Mouse (Mus musculus): ENCODE results near the gene Uts2r. TPM values are rescaled to one million over a fixed set of nuclear protein-coding genes. Genes with fewer than 3 reads are reported as not detected.
A peak's percentile ranks its signal among the peaks of the same experiment; 100 is the strongest.

The Uts2r gene
- total and polyA plus RNA-seq, 2 experiments = not detected

GRCm38 (mm10) chr11:121199851-121200250, 39.8 kb downstream of the Uts2r start:
- H3K9ac ChIP-seq (ENCODE audit: low read depth, low read length) = no peak overlapping the region
- TF ChIP-seq POLR2A (IDR thresholded peaks at IDR 0.05; ENCODE audit: extremely low read depth, insufficient read depth, low read length) (no peak), CTCF (IDR thresholded peaks at IDR 0.05; ENCODE audit: low read depth, low read length) (no peak)
- H3K4me3 ChIP-seq (ENCODE audit: insufficient read depth, low read depth, low read length) = no peak overlapping the region
- H3K79me2 ChIP-seq (ENCODE audit: control insufficient read depth, insufficient read depth, low read length) = no peaks in the 10 kb centered on the region
- 81% methylated on average over 4 of the region's 4 CpGs for WGBS
- no peak for DNase-seq (ENCODE audit: extremely low read depth, low read depth, low spot score)
- H3K27ac ChIP-seq (replicated peaks; ENCODE audit: insufficient read depth, low read depth, low read length) = no peak overlapping the region
- H3K27me3 ChIP-seq (ENCODE audit: control insufficient read depth, insufficient read depth, low read length) = no peaks in the 10 kb centered on the region
- H3K4me1 ChIP-seq (ENCODE audit: control insufficient read depth, insufficient read depth, low read length) = peaks cover 6% of the 10 kb centered on the region; the same call in 1 of the 2 replicates
- no peaks in the 10 kb centered on the region for H3K36me3 ChIP-seq (ENCODE audit: control insufficient read depth, insufficient read depth, low read length)

GRCm38 (mm10) chr11:121200781-121201180, 40.7 kb downstream of the Uts2r start:
- Histone ChIP-seq H3K79me2 (ENCODE audit: control insufficient read depth, insufficient read depth, low read length) (no peaks in the 10 kb centered on the region), H3K4me3 (ENCODE audit: insufficient read depth, low read depth, low read length) (no peak overlapping the region), H3K27ac (replicated peaks; ENCODE audit: insufficient read depth, low read depth, low read length) (no peak overlapping the region), H3K36me3 (ENCODE audit: control insufficient read depth, insufficient read depth, low read length) (no peaks in the 10 kb centered on the region), H3K9ac (ENCODE audit: low read depth, low read length) (no peak overlapping the region), H3K27me3 (ENCODE audit: control insufficient read depth, insufficient read depth, low read length) (no peaks in the 10 kb centered on the region), H3K4me1 (ENCODE audit: control insufficient read depth, insufficient read depth, low read length) (peaks cover 6% of the 10 kb centered on the region; the same call in 1 of the 2 replicates)
- TF ChIP-seq POLR2A (IDR thresholded peaks at IDR 0.05; ENCODE audit: extremely low read depth, insufficient read depth, low read length) (no peak), CTCF (IDR thresholded peaks at IDR 0.05; ENCODE audit: low read depth, low read length) (no peak)
- 90% methylated on average over 6 of the region's 6 CpGs for WGBS
- no peak for DNase-seq (ENCODE audit: extremely low read depth, low read depth, low spot score)

- H3K36me3 ChIP-seq (ENCODE audit: control insufficient read depth, insufficient read depth, low read length) = no peaks in the 10 kb centered on the region
- DNase-seq (ENCODE audit: extremely low read depth, low read depth, low spot score) = peak; percentile 95
- no peak for TF ChIP-seq POLR2A (IDR thresholded peaks at IDR 0.05; ENCODE audit: extremely low read depth, insufficient read depth, low read length)
- TF ChIP-seq CTCF (IDR thresholded peaks at IDR 0.05; ENCODE audit: low read depth, low read length) = peak; percentile 66
- H3K27me3 ChIP-seq (ENCODE audit: control insufficient read depth, insufficient read depth, low read length) = no peaks in the 10 kb centered on the region
- WGBS = 26% methylated on average over 11 of the region's 11 CpGs
- no peaks in the 10 kb centered on the region for H3K79me2 ChIP-seq (ENCODE audit: control insufficient read depth, insufficient read depth, low read length)
- no peak overlapping the region for H3K27ac ChIP-seq (replicated peaks; ENCODE audit: insufficient read depth, low read depth, low read length)
- peaks cover 6% of the 10 kb centered on the region; the same call in 1 of the 2 replicates for H3K4me1 ChIP-seq (ENCODE audit: control insufficient read depth, insufficient read depth, low read length)
- no peak overlapping the region for H3K4me3 ChIP-seq (ENCODE audit: insufficient read depth, low read depth, low read length)
- H3K9ac ChIP-seq (ENCODE audit: low read depth, low read length) = no peak overlapping the region
These were observed 41.5 kb downstream of the Uts2r start for GRCm38 (mm10) chr11:121201436-121202198.

GRCm38 (mm10) chr11:121203859-121204160, 43.7 kb downstream of the Uts2r start:
- 8% methylated on average over 5 of the region's 5 CpGs for WGBS
- Histone ChIP-seq H3K36me3 (ENCODE audit: control insufficient read depth, insufficient read depth, low read length) (peaks cover 5% of the 10 kb centered on the region; the same call in 1 of the 2 replicates), H3K4me1 (ENCODE audit: control insufficient read depth, insufficient read depth, low read length) (peaks cover 6% of the 10 kb centered on the region; the same call in 1 of the 2 replicates), H3K9ac (ENCODE audit: low read depth, low read length) (no peak overlapping the region), H3K79me2 (ENCODE audit: control insufficient read depth, insufficient read depth, low read length) (no peaks in the 10 kb centered on the region), H3K27ac (replicated peaks; ENCODE audit: insufficient read depth, low read depth, low read length) (no peak overlapping the region), H3K27me3 (ENCODE audit: control insufficient read depth, insufficient read depth, low read length) (no peaks in the 10 kb centered on the region), H3K4me3 (ENCODE audit: insufficient read depth, low read depth, low read length) (peak overlapping the region; percentile 81; the same call in 1 of the 2 replicates)
- no peak for DNase-seq (ENCODE audit: extremely low read depth, low read depth, low spot score)
- TF ChIP-seq CTCF (IDR thresholded peaks at IDR 0.05; ENCODE audit: low read depth, low read length) (no peak), POLR2A (IDR thresholded peaks at IDR 0.05; ENCODE audit: extremely low read depth, insufficient read depth, low read length) (no peak)

GRCm38 (mm10) chr11:121204161-121205006, 44.3 kb downstream of the Uts2r start, which contains the start of the genes Hexdc and Ogfod3:
TSS of gene Hexdc (plus strand) at chr11:121204433.
TSS of gene Ogfod3 (minus strand) at chr11:121204711.
- Histone ChIP-seq H3K4me3 (ENCODE audit: insufficient read depth, low read depth, low read length) (peak within 1 kb of the TSS; percentile 81), H3K4me1 (ENCODE audit: control insufficient read depth, insufficient read depth, low read length) (peaks cover 6% of the 10 kb centered on the region; the same call in 1 of the 2 replicates), H3K36me3 (ENCODE audit: control insufficient read depth, insufficient read depth, low read length) (peaks cover 5% of the 10 kb centered on the region; the same call in 1 of the 2 replicates), H3K9ac (ENCODE audit: low read depth, low read length) (peak within 1 kb of the TSS; percentile 86), H3K27ac (replicated peaks; ENCODE audit: insufficient read depth, low read depth, low read length) (peak within 1 kb of the TSS; percentile 64), H3K27me3 (ENCODE audit: control insufficient read depth, insufficient read depth, low read length) (no peaks in the 10 kb centered on the region), H3K79me2 (ENCODE audit: control insufficient read depth, insufficient read depth, low read length) (no peaks in the 10 kb centered on the region)
- DNase-seq (ENCODE audit: extremely low read depth, low read depth, low spot score) = peak; percentile 90
- 0% methylated on average over 70 of the region's 70 CpGs for WGBS
- no peak for TF ChIP-seq CTCF (IDR thresholded peaks at IDR 0.05; ENCODE audit: low read depth, low read length)
- TF ChIP-seq POLR2A (IDR thresholded peaks at IDR 0.05; ENCODE audit: extremely low read depth, insufficient read depth, low read length) = peak; percentile 70; the same call in 1 of the 2 replicates

Other genes starting within 250 kb of the Uts2r start
- gene Ccdc57, start 227.4 kb upstream of the Uts2r start, total RNA-seq (2014; rRNA removed) = 1.5 and 2.3 TPM in 2 replicates
- gene Ccdc57, start 227.4 kb upstream of the Uts2r start, polyA plus RNA-seq (2012; rRNA removed) = 0.80 and 1.1 TPM in 2 replicates
- 0.28 and 0.47 TPM in 2 replicates for gene Slc16a3, start 211.8 kb upstream of the Uts2r start, total RNA-seq (2014; rRNA removed)
- 0.51 and 0.52 TPM in 2 replicates for gene Slc16a3, start 211.8 kb upstream of the Uts2r start, polyA plus RNA-seq (2012; rRNA removed)
- 28.3 and 31.8 TPM in 2 replicates for gene Csnk1d, start 168.9 kb upstream of the Uts2r start, total RNA-seq (2014; rRNA removed)
- 34.2 and 36.4 TPM in 2 replicates for gene Csnk1d, start 168.9 kb upstream of the Uts2r start, polyA plus RNA-seq (2012; rRNA removed)
- 0.20 and 0.55 TPM in 2 replicates for gene Cd7, start 120.9 kb upstream of the Uts2r start, total RNA-seq (2014; rRNA removed)
- 1.5 and 3.4 TPM in 2 replicates for gene Cd7, start 120.9 kb upstream of the Uts2r start, polyA plus RNA-seq (2012; rRNA removed)
- not detected in 2 replicates for gene Sectm1b, start 96.7 kb upstream of the Uts2r start, total RNA-seq (2014; rRNA removed)
- gene Sectm1b, start 96.7 kb upstream of the Uts2r start, polyA plus RNA-seq (2012; rRNA removed) = 0.11 and 0.18 TPM in 2 replicates
- 0.55 and 0.67 TPM in 2 replicates for gene Sectm1a, start 79.1 kb upstream of the Uts2r start, total RNA-seq (2014; rRNA removed)
- 0.76 and 0.81 TPM in 2 replicates for gene Sectm1a, start 79.1 kb upstream of the Uts2r start, polyA plus RNA-seq (2012; rRNA removed)
- gene Tex19.2, start 41.6 kb upstream of the Uts2r start, total RNA-seq (2014; rRNA removed) = not detected in 2 replicates
- not detected in 2 replicates for gene Tex19.2, start 41.6 kb upstream of the Uts2r start, polyA plus RNA-seq (2012; rRNA removed)
- gene Tex19.1, start 14.1 kb upstream of the Uts2r start, total RNA-seq (2014; rRNA removed) = not detected in 2 replicates
- not detected in 2 replicates for gene Tex19.1, start 14.1 kb upstream of the Uts2r start, polyA plus RNA-seq (2012; rRNA removed)
- gene Hexdc, start 44.2 kb downstream of the Uts2r start, total RNA-seq (2014; rRNA removed) = 6.1 and 7.5 TPM in 2 replicates
- gene Hexdc, start 44.2 kb downstream of the Uts2r start, polyA plus RNA-seq (2012; rRNA removed) = 7.4 and 11.6 TPM in 2 replicates
- 5.4 and 7.9 TPM in 2 replicates for gene Ogfod3, start 44.4 kb downstream of the Uts2r start, total RNA-seq (2014; rRNA removed)
- gene Ogfod3, start 44.4 kb downstream of the Uts2r start, polyA plus RNA-seq (2012; rRNA removed) = 8.2 and 8.6 TPM in 2 replicates
- 8.0 TPM in 2 replicates for gene Cybc1, start 69.1 kb downstream of the Uts2r start, total RNA-seq (2014; rRNA removed)
- gene Cybc1, start 69.1 kb downstream of the Uts2r start, polyA plus RNA-seq (2012; rRNA removed) = 8.2 and 10.9 TPM in 2 replicates
- gene Narf, start 77.0 kb downstream of the Uts2r start, total RNA-seq (2014; rRNA removed) = 39.8 and 44.3 TPM in 2 replicates
- 39.5 and 45.3 TPM in 2 replicates for gene Narf, start 77.0 kb downstream of the Uts2r start, polyA plus RNA-seq (2012; rRNA removed)
- 4.3 and 6.4 TPM in 2 replicates for gene Foxk2, start 99.7 kb downstream of the Uts2r start, total RNA-seq (2014; rRNA removed)
- 12.2 and 17.5 TPM in 2 replicates for gene Foxk2, start 99.7 kb downstream of the Uts2r start, polyA plus RNA-seq (2012; rRNA removed)
- 27.6 and 30.0 TPM in 2 replicates for gene Wdr45b, start 194.2 kb downstream of the Uts2r start, total RNA-seq (2014; rRNA removed)
- gene Wdr45b, start 194.2 kb downstream of the Uts2r start, polyA plus RNA-seq (2012; rRNA removed) = 34.8 and 45.1 TPM in 2 replicates
- gene Rab40b, start 228.0 kb downstream of the Uts2r start, total RNA-seq (2014; rRNA removed) = 0.67 and 0.74 TPM in 2 replicates
- gene Rab40b, start 228.0 kb downstream of the Uts2r start, polyA plus RNA-seq (2012; rRNA removed) = 0.57 and 0.87 TPM in 2 replicates